Mouse (Mus musculus): ENCODE data around the gene Haus6. TPM values are rescaled to one million over a fixed set of nuclear protein-coding genes. Genes with fewer than 3 reads are reported as not detected.

The Haus6 gene
- polyA plus RNA-seq, 1 experiment, result 8.8 TPM

- no peak overlapping the region for H3K27ac ChIP-seq (ENCODE audit: control insufficient read depth, insufficient read depth, low read depth, low read length)
- H3K4me3 ChIP-seq (ENCODE audit: control insufficient read depth, low read depth, low read length), result no peak overlapping the region
- no peaks in the 10 kb centered on the region for H3K36me3 ChIP-seq (ENCODE audit: control insufficient read depth, insufficient read depth, low read length)
- no peaks in the 10 kb centered on the region for H3K27me3 ChIP-seq (ENCODE audit: control insufficient read depth, insufficient read depth, low read length)
- TF ChIP-seq CTCF (IDR thresholded peaks at IDR 0.05; ENCODE audit: control insufficient read depth, insufficient read depth, insufficient replicate concordance, low read depth, low read length), result no peak
- TF ChIP-seq POLR2A (IDR thresholded peaks at IDR 0.05; ENCODE audit: control insufficient read depth, low read depth, low read length), result no peak
- peaks cover 3% of the 10 kb centered on the region; the same call in 1 of the 2 replicates for H3K4me1 ChIP-seq (ENCODE audit: control insufficient read depth, insufficient read depth, low read length)
These were observed 67.9 kb downstream of the Haus6 start for GRCm38 (mm10) chr4:86543999-86544398.

GRCm38 (mm10) chr4:86541573-86541972, 70.3 kb downstream of the Haus6 start:
- TF ChIP-seq POLR2A (IDR thresholded peaks at IDR 0.05; ENCODE audit: control insufficient read depth, low read depth, low read length) (no peak), CTCF (IDR thresholded peaks at IDR 0.05; ENCODE audit: control insufficient read depth, insufficient read depth, insufficient replicate concordance, low read depth, low read length) (no peak)

GRCm38 (mm10) chr4:86538936-86539335, 72.9 kb downstream of the Haus6 start:
- Histone ChIP-seq H3K36me3 (ENCODE audit: control insufficient read depth, insufficient read depth, low read length) (no peaks in the 10 kb centered on the region), H3K27me3 (ENCODE audit: control insufficient read depth, insufficient read depth, low read length) (no peaks in the 10 kb centered on the region), H3K4me3 (ENCODE audit: control insufficient read depth, low read depth, low read length) (no peak overlapping the region), H3K4me1 (ENCODE audit: control insufficient read depth, insufficient read depth, low read length) (peaks cover 3% of the 10 kb centered on the region; the same call in 1 of the 2 replicates), H3K27ac (ENCODE audit: control insufficient read depth, insufficient read depth, low read depth, low read length) (no peak overlapping the region)
- no peak for TF ChIP-seq POLR2A (IDR thresholded peaks at IDR 0.05; ENCODE audit: control insufficient read depth, low read depth, low read length)
- no peak for TF ChIP-seq CTCF (IDR thresholded peaks at IDR 0.05; ENCODE audit: control insufficient read depth, insufficient read depth, insufficient replicate concordance, low read depth, low read length)

More at GRCm38 (mm10) chr4:86541573-86541972, 70.3 kb downstream of the Haus6 start:
- no peak overlapping the region for H3K27ac ChIP-seq (ENCODE audit: control insufficient read depth, insufficient read depth, low read depth, low read length)
- H3K27me3 ChIP-seq (ENCODE audit: control insufficient read depth, insufficient read depth, low read length), result no peaks in the 10 kb centered on the region
- peaks cover 3% of the 10 kb centered on the region; the same call in 1 of the 2 replicates for H3K4me1 ChIP-seq (ENCODE audit: control insufficient read depth, insufficient read depth, low read length)
- no peak overlapping the region for H3K4me3 ChIP-seq (ENCODE audit: control insufficient read depth, low read depth, low read length)
- H3K36me3 ChIP-seq (ENCODE audit: control insufficient read depth, insufficient read depth, low read length), result no peaks in the 10 kb centered on the region

DNA sequence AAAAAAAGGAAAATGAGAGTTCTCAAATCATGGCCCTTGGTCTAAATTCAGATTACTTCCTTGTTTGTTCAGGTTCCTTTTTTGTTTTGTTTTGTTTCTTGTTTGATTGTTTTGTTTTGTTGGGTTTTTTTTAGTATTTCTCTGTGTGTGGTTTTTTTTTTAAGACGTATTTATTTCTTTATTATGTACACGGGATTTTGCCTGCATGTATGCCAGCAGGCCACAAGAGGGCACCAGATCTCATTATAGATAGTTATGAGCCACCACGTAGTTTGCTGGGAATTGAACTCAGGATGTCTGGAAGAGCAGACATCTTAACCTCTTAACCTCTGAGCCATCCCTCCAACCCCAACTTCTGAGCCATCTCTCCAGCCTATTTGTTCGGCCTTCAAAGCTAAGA, 73.9 kb downstream of the Haus6 start:
- Histone ChIP-seq H3K27ac (ENCODE audit: control insufficient read depth, insufficient read depth, low read depth, low read length) (no peak overlapping the region), H3K27me3 (ENCODE audit: control insufficient read depth, insufficient read depth, low read length) (no peaks in the 10 kb centered on the region), H3K4me1 (ENCODE audit: control insufficient read depth, insufficient read depth, low read length) (peaks cover 3% of the 10 kb centered on the region; the same call in 1 of the 2 replicates), H3K4me3 (ENCODE audit: control insufficient read depth, low read depth, low read length) (no peak overlapping the region), H3K36me3 (ENCODE audit: control insufficient read depth, insufficient read depth, low read length) (no peaks in the 10 kb centered on the region)
- no peak for TF ChIP-seq CTCF (IDR thresholded peaks at IDR 0.05; ENCODE audit: control insufficient read depth, insufficient read depth, insufficient replicate concordance, low read depth, low read length)
- TF ChIP-seq POLR2A (IDR thresholded peaks at IDR 0.05; ENCODE audit: control insufficient read depth, low read depth, low read length), result no peak

DNA sequence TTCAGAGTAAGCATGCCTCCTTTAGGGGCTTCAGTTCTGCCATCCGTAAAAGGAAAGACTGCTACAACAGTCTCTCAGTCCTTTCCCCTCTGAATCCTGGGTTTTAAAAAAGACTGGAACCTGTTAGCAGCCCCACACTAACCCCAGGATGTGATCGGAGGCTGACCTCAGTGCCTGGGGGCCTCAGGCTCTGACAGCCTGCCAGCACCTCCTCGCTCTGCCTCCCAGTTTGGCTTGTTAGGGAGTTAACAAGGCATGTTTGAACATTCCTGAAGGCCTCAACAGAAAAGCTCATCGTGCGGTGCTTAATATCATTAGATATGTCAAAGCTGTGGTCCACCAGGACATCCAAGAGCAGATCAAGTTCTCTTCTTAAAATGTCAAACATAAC, 77.8 kb downstream of the Haus6 start:
- H3K27ac ChIP-seq (ENCODE audit: control insufficient read depth, insufficient read depth, low read depth, low read length), result no peak overlapping the region
- H3K27me3 ChIP-seq (ENCODE audit: control insufficient read depth, insufficient read depth, low read length), result no peaks in the 10 kb centered on the region
- TF ChIP-seq CTCF (IDR thresholded peaks at IDR 0.05; ENCODE audit: control insufficient read depth, insufficient read depth, insufficient replicate concordance, low read depth, low read length), result no peak
- no peaks in the 10 kb centered on the region for H3K36me3 ChIP-seq (ENCODE audit: control insufficient read depth, insufficient read depth, low read length)
- H3K4me1 ChIP-seq (ENCODE audit: control insufficient read depth, insufficient read depth, low read length), result no peaks in the 10 kb centered on the region
- H3K4me3 ChIP-seq (ENCODE audit: control insufficient read depth, low read depth, low read length), result no peak overlapping the region

DNA sequence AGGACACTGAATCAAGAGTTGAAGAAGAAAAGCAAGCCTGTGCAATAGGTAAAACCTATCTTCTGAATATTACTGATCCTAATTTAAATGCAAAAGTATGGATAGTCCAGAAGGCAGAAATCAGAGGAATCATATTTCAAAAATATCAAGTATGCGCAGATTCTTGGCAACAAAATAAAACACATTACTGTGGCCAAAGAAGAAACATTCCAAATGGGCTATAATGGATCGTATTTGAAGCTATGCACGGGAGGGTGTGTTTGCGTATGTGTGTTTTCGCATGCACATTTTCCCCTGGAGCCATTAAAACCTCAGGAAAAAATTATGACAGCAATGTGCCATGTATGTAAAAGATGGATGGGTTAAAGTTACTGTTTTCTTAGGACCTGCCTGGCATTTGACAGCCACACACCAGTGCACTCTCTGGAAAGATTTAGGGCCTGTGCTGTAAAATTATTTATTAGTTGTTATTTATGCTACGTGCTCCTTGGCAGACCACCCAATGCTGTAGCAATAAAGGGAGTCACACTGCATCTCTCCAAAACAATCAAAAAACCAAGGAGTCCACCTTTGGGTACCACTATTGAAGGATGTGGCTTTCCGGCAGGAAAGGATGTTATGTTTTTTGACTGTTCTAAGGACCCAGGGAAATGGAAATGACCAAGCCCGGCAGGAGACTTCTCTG, 78.3 kb downstream of the Haus6 start:
- H3K4me1 ChIP-seq (ENCODE audit: control insufficient read depth, insufficient read depth, low read length), result no peaks in the 10 kb centered on the region
- H3K27me3 ChIP-seq (ENCODE audit: control insufficient read depth, insufficient read depth, low read length), result no peaks in the 10 kb centered on the region

DNA sequence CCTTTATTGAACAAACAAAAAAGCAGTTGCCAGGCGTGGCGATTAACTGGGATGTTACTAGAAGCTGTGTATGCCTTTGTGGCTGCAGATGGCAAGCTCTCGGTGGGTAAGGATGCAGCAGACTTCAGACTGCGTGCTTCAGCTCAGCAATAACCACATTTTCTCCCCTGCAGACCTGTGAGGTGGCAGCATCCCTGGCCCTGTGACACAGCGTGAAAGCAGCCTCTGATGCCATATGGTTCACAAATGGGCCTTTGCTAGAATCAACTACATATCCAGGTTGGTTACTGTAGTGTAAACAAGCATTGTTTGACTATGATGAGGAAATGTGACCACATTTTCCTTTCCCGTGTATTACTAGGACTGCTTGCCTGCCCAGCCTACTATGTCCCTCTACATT, 82.7 kb downstream of the Haus6 start:
- H3K36me3 ChIP-seq (ENCODE audit: control insufficient read depth, insufficient read depth, low read length), result no peaks in the 10 kb centered on the region
- TF ChIP-seq POLR2A (IDR thresholded peaks at IDR 0.05; ENCODE audit: control insufficient read depth, low read depth, low read length), result no peak
- no peak overlapping the region for H3K27ac ChIP-seq (ENCODE audit: control insufficient read depth, insufficient read depth, low read depth, low read length)
- H3K27me3 ChIP-seq (ENCODE audit: control insufficient read depth, insufficient read depth, low read length), result no peaks in the 10 kb centered on the region
- H3K4me3 ChIP-seq (ENCODE audit: control insufficient read depth, low read depth, low read length), result no peak overlapping the region
- no peaks in the 10 kb centered on the region for H3K4me1 ChIP-seq (ENCODE audit: control insufficient read depth, insufficient read depth, low read length)

More for the DNA sequence above, 78.3 kb downstream of the Haus6 start:
- no peak overlapping the region for H3K4me3 ChIP-seq (ENCODE audit: control insufficient read depth, low read depth, low read length)
- no peak overlapping the region for H3K27ac ChIP-seq (ENCODE audit: control insufficient read depth, insufficient read depth, low read depth, low read length)
- no peaks in the 10 kb centered on the region for H3K36me3 ChIP-seq (ENCODE audit: control insufficient read depth, insufficient read depth, low read length)
- TF ChIP-seq POLR2A (IDR thresholded peaks at IDR 0.05; ENCODE audit: control insufficient read depth, low read depth, low read length) (no peak), CTCF (IDR thresholded peaks at IDR 0.05; ENCODE audit: control insufficient read depth, insufficient read depth, insufficient replicate concordance, low read depth, low read length) (no peak)

Other genes with a start within 250 kb of the Haus6 start
- gene Saxo1, start 53.7 kb downstream of the Haus6 start, polyA plus RNA-seq (2012; rRNA removed), result 87.4 and 95.3 TPM in 2 replicates
- 18.9 and 20.9 TPM in 2 replicates for gene Rraga, start 36.4 kb downstream of the Haus6 start, polyA plus RNA-seq (2012; rRNA removed)
- gene Plin2, start 58.0 kb upstream of the Haus6 start, polyA plus RNA-seq (2012; rRNA removed), result 68.7 and 69.0 TPM in 2 replicates
- 5.0 and 7.0 TPM in 2 replicates for gene Dennd4c, start 136.5 kb upstream of the Haus6 start, polyA plus RNA-seq (2012; rRNA removed)
- 281 and 292 TPM in 2 replicates for gene Rps6, start 245.4 kb upstream of the Haus6 start, polyA plus RNA-seq (2012; rRNA removed)

Measured in testis, adult 2 months (tissue).